Mouse (Mus musculus) right cerebral cortex, adult 2 months (tissue): Measurements from ENCODE around the gene Stk11.
"Not testable (repeated sequence)": the region's sequence is repeated elsewhere in the genome, so short reads cannot be mapped to it uniquely, and the experiment has no call there.

Source experiments
- DNase-seq, 2 experiments: peaks; one replicate each; pipeline ENCODE4 v3.0.0; 2021 to 2022; ENCODE audit warnings: low spot score in 2 of 2

Stk11 gene

GRCm38 (mm10) chr10:80157141-80157929, 41.7 kb downstream of the Stk11 start:
- peak; percentile 35 to 66 for DNase-seq

GRCm38 (mm10) chr10:80158307-80158986, 42.8 kb downstream of the Stk11 start:
- DNase-seq: peak; percentile 50 to 60

GRCm38 (mm10) chr10:80159021-80159560, 43.5 kb downstream of the Stk11 start:
- no peak for DNase-seq

- peak; percentile 99 for DNase-seq
Observed at GRCm38 (mm10) chr10:80159561-80160454, 44.2 kb downstream of the Stk11 start.

- peak; percentile 34 to 36 for DNase-seq
Observed at GRCm38 (mm10) chr10:80160455-80161371, 45.1 kb downstream of the Stk11 start.

GRCm38 (mm10) chr10:80161522-80162242, 46.1 kb downstream of the Stk11 start:
- no peak for DNase-seq

- no peak for DNase-seq
Observed at GRCm38 (mm10) chr10:80162243-80162608, 46.6 kb downstream of the Stk11 start.

GRCm38 (mm10) chr10:80162716-80163299, 47.2 kb downstream of the Stk11 start:
- no peak for DNase-seq

- peak; percentile 44 to 48 for DNase-seq
Observed at GRCm38 (mm10) chr10:80163721-80164120, 48.1 kb downstream of the Stk11 start.

- DNase-seq: peak; percentile 31 to 42
Observed at GRCm38 (mm10) chr10:80164161-80164997, 48.8 kb downstream of the Stk11 start.

- DNase-seq: peak; percentile 97 to 98
Observed at GRCm38 (mm10) chr10:80164998-80165344, 49.4 kb downstream of the Stk11 start.

- peak; percentile 77 to 79 for DNase-seq
Observed at GRCm38 (mm10) chr10:80165392-80166128, 50.0 kb downstream of the Stk11 start, which contains the start of gene Cirbp. Gene Cirbp (plus strand): TSS chr10:80165985.

- not testable (repeated sequence) for DNase-seq
Observed at GRCm38 (mm10) chr10:80166136-80166535, 50.5 kb downstream of the Stk11 start.

GRCm38 (mm10) chr10:80167460-80168037, 51.9 kb downstream of the Stk11 start:
- DNase-seq: peak; percentile 97 to 99

GRCm38 (mm10) chr10:80168038-80168661, 52.5 kb downstream of the Stk11 start:
- peak; percentile 89 to 94 for DNase-seq

- no peak for DNase-seq
Observed at GRCm38 (mm10) chr10:80169070-80169469, 53.5 kb downstream of the Stk11 start.

GRCm38 (mm10) chr10:80169651-80170050, 54.0 kb downstream of the Stk11 start:
- DNase-seq: no peak
